Mouse (Mus musculus) heart, adult 2 months (tissue): ENCODE measurements at regions not wholly inside any gene's neighbourhood (a gene's known extent, or its start where the extent isn't known, plus 50 kb on each side); places are given as distances from the start of the nearest gene placed in this dataset.

Experiments used
- CTCF ChIP-seq: fragments of 200-600 bp; IDR thresholded peaks from 2 replicates; pipeline ENCODE4 v1.8.1; 2022; ENCODE audit warnings: antibody characterized with exemption, mild to moderate bottlenecking, moderate library complexity
- POLR2A ChIP-seq: fragments of 200-500 bp; IDR thresholded peaks from 2 replicates; pipeline ENCODE4 v1.6.1; 2011; ENCODE audit warnings: mild to moderate bottlenecking, low read depth, low read length, control low read depth; ENCODE audit not compliant: insufficient read depth

GRCm38 (mm10) chr6:133701625-133702024, 151.9 kb downstream of the Kap start:
- TF ChIP-seq CTCF, result no peak
- TF ChIP-seq POLR2A, result no peak
